Mouse (Mus musculus) heart, adult 2 months (tissue): ENCODE measurements at regions not wholly inside any gene's neighbourhood (a gene's known extent, or its start where the extent isn't known, plus 50 kb on each side); places are given as distances from the start of the nearest gene placed in this dataset.

Source experiments
- CTCF ChIP-seq: fragments of 200-600 bp; IDR thresholded peaks from 2 replicates; pipeline ENCODE4 v1.8.1; 2022; ENCODE audit warnings: antibody characterized with exemption, mild to moderate bottlenecking, moderate library complexity
- EP300 ChIP-seq: fragments of 200-500 bp; IDR thresholded peaks from 2 replicates; pipeline ENCODE4 v1.6.1; 2011; ENCODE audit warnings: low read depth, low read length, control low read depth; ENCODE audit not compliant: insufficient read depth

GRCm38 (mm10) chr8:6803199-6803598, 1698.0 kb upstream of the Slc10a2 start:
- TF ChIP-seq CTCF (no peak), EP300 (no peak)
